Mouse (Mus musculus): Measurements from ENCODE around the gene Mei4. TPM values are rescaled to one million over a fixed set of nuclear protein-coding genes. Genes with fewer than 3 reads are reported as not detected.

Gene Mei4
- 0.90 TPM for polyA plus RNA-seq (2012; fragmentation: generic; extraction: Trizol)

- Histone ChIP-seq H3K79me2 (ENCODE audit: control insufficient read depth, insufficient read depth) (no peaks in the 10 kb centered on the region), H3ac (ENCODE audit: control insufficient read depth, insufficient read length) (no peak within 1 kb of the TSS), H3K4me3 (peak within 1 kb of the TSS; percentile 28), H3K36me3 (ENCODE audit: control insufficient read depth, insufficient read depth) (no peaks in the 10 kb centered on the region), H3K4me2 (ENCODE audit: low read depth) (peak within 1 kb of the TSS; percentile 67), H3K27me3 (ENCODE audit: control insufficient read depth, insufficient read depth, insufficient read length) (no peaks in the 10 kb centered on the region)
- TF ChIP-seq POLR2A (IDR thresholded peaks at IDR 0.05; ENCODE audit: insufficient read length, low read depth) (no peak), SRF (IDR thresholded peaks at IDR 0.05; ENCODE audit: control insufficient read depth, insufficient read length, low read depth) (no peak), TCF12 (IDR thresholded peaks at IDR 0.05; ENCODE audit: insufficient read depth, poor library complexity, severe bottlenecking) (no peak), MYOG (IDR thresholded peaks at IDR 0.05; ENCODE audit: control insufficient read depth in 1 of 3, insufficient read depth in 1 of 3, insufficient read length in 2 of 3, low read depth in 2 of 3) (no peak), MAX (IDR thresholded peaks at IDR 0.05; ENCODE audit: low read depth) (no peak), REST (IDR thresholded peaks at IDR 0.05; ENCODE audit: insufficient read depth, insufficient read length) (no peak), MYOD1 (IDR thresholded peaks at IDR 0.05; ENCODE audit: control insufficient read depth in 1 of 3, insufficient read length in 2 of 3, low read depth in 2 of 3) (no peak), E2F4 (IDR thresholded peaks at IDR 0.05; ENCODE audit: insufficient read depth) (no peak), CEBPB (IDR thresholded peaks at IDR 0.05; ENCODE audit: insufficient read depth, poor library complexity, severe bottlenecking) (no peak), USF1 (IDR thresholded peaks at IDR 0.05; ENCODE audit: low read depth) (no peak)
These were observed at the start of gene Mei4 for GRCm38 (mm10) chr9:81863181-81863887. Gene Mei4, plus strand, starts transcription at chr9:81863670.

GRCm38 (mm10) chr9:81819715-81820373, 43.6 kb upstream of the Mei4 start:
- Histone ChIP-seq H3K4me3 (no peak overlapping the region), H3K36me3 (ENCODE audit: control insufficient read depth, insufficient read depth) (no peaks in the 10 kb centered on the region), H3K79me2 (ENCODE audit: control insufficient read depth, insufficient read depth) (no peaks in the 10 kb centered on the region), H3K4me2 (ENCODE audit: low read depth) (no peak overlapping the region), H3K27me3 (ENCODE audit: control insufficient read depth, insufficient read depth, insufficient read length) (no peaks in the 10 kb centered on the region), H3ac (ENCODE audit: control insufficient read depth, insufficient read length) (no peak overlapping the region)
- no peak for TF ChIP-seq USF1 (IDR thresholded peaks at IDR 0.05; ENCODE audit: low read depth)
- TF ChIP-seq MYOD1 (IDR thresholded peaks at IDR 0.05; ENCODE audit: control insufficient read depth in 1 of 3, insufficient read length in 2 of 3, low read depth in 2 of 3), result no peak
- no peak for TF ChIP-seq TCF12 (IDR thresholded peaks at IDR 0.05; ENCODE audit: insufficient read depth, poor library complexity, severe bottlenecking)
- TF ChIP-seq CEBPB (IDR thresholded peaks at IDR 0.05; ENCODE audit: insufficient read depth, poor library complexity, severe bottlenecking), result no peak
- TF ChIP-seq MAX (IDR thresholded peaks at IDR 0.05; ENCODE audit: low read depth), result no peak
- no peak for TF ChIP-seq MYOG (IDR thresholded peaks at IDR 0.05; ENCODE audit: control insufficient read depth in 1 of 3, insufficient read depth in 1 of 3, insufficient read length in 2 of 3, low read depth in 2 of 3)
- no peak for TF ChIP-seq TCF3 (IDR thresholded peaks at IDR 0.05; ENCODE audit: insufficient read length, low read depth)
- no peak for TF ChIP-seq POLR2AphosphoS2 (IDR thresholded peaks at IDR 0.05; ENCODE audit: insufficient read length, low read depth)
- TF ChIP-seq SRF (IDR thresholded peaks at IDR 0.05; ENCODE audit: control insufficient read depth, insufficient read length, low read depth), result no peak
- TF ChIP-seq POLR2A (IDR thresholded peaks at IDR 0.05; ENCODE audit: insufficient read length, low read depth), result no peak
- TF ChIP-seq REST (IDR thresholded peaks at IDR 0.05; ENCODE audit: insufficient read depth, insufficient read length), result no peak
- no peak for TF ChIP-seq E2F4 (IDR thresholded peaks at IDR 0.05; ENCODE audit: insufficient read depth)

- Histone ChIP-seq H3ac (ENCODE audit: control insufficient read depth, insufficient read length) (no peak overlapping the region), H3K4me2 (ENCODE audit: low read depth) (no peak overlapping the region), H3K27me3 (ENCODE audit: control insufficient read depth, insufficient read depth, insufficient read length) (no peaks in the 10 kb centered on the region), H3K79me2 (ENCODE audit: control insufficient read depth, insufficient read depth) (no peaks in the 10 kb centered on the region), H3K36me3 (ENCODE audit: control insufficient read depth, insufficient read depth) (no peaks in the 10 kb centered on the region), H3K4me3 (no peak overlapping the region)
- TF ChIP-seq MYOD1 (IDR thresholded peaks at IDR 0.05; ENCODE audit: control insufficient read depth in 1 of 3, insufficient read length in 2 of 3, low read depth in 2 of 3), result no peak
- TF ChIP-seq MAX (IDR thresholded peaks at IDR 0.05; ENCODE audit: low read depth), result no peak
- no peak for TF ChIP-seq USF1 (IDR thresholded peaks at IDR 0.05; ENCODE audit: low read depth)
- TF ChIP-seq TCF3 (IDR thresholded peaks at IDR 0.05; ENCODE audit: insufficient read length, low read depth), result no peak
- TF ChIP-seq POLR2A (IDR thresholded peaks at IDR 0.05; ENCODE audit: insufficient read length, low read depth), result no peak
- TF ChIP-seq MYOG (IDR thresholded peaks at IDR 0.05; ENCODE audit: control insufficient read depth in 1 of 3, insufficient read depth in 1 of 3, insufficient read length in 2 of 3, low read depth in 2 of 3), result no peak
- TF ChIP-seq E2F4 (IDR thresholded peaks at IDR 0.05; ENCODE audit: insufficient read depth), result no peak
- TF ChIP-seq TCF12 (IDR thresholded peaks at IDR 0.05; ENCODE audit: insufficient read depth, poor library complexity, severe bottlenecking), result no peak
- TF ChIP-seq POLR2AphosphoS2 (IDR thresholded peaks at IDR 0.05; ENCODE audit: insufficient read length, low read depth), result no peak
- no peak for TF ChIP-seq CEBPB (IDR thresholded peaks at IDR 0.05; ENCODE audit: insufficient read depth, poor library complexity, severe bottlenecking)
- no peak for TF ChIP-seq REST (IDR thresholded peaks at IDR 0.05; ENCODE audit: insufficient read depth, insufficient read length)
These were observed 35.9 kb upstream of the Mei4 start for GRCm38 (mm10) chr9:81827560-81827959.

- no peak for TF ChIP-seq E2F4 (IDR thresholded peaks at IDR 0.05; ENCODE audit: insufficient read depth)
- no peak for TF ChIP-seq SRF (IDR thresholded peaks at IDR 0.05; ENCODE audit: control insufficient read depth, insufficient read length, low read depth)
- no peak for TF ChIP-seq MYOD1 (IDR thresholded peaks at IDR 0.05; ENCODE audit: control insufficient read depth in 1 of 3, insufficient read length in 2 of 3, low read depth in 2 of 3)
- TF ChIP-seq CEBPB (IDR thresholded peaks at IDR 0.05; ENCODE audit: insufficient read depth, poor library complexity, severe bottlenecking), result no peak
- TF ChIP-seq POLR2A (IDR thresholded peaks at IDR 0.05; ENCODE audit: insufficient read length, low read depth), result no peak
- no peak for TF ChIP-seq TCF12 (IDR thresholded peaks at IDR 0.05; ENCODE audit: insufficient read depth, poor library complexity, severe bottlenecking)
- TF ChIP-seq TCF3 (IDR thresholded peaks at IDR 0.05; ENCODE audit: insufficient read length, low read depth), result no peak
- TF ChIP-seq MYOG (IDR thresholded peaks at IDR 0.05; ENCODE audit: control insufficient read depth in 1 of 3, insufficient read depth in 1 of 3, insufficient read length in 2 of 3, low read depth in 2 of 3), result no peak
- TF ChIP-seq USF1 (IDR thresholded peaks at IDR 0.05; ENCODE audit: low read depth), result no peak
- no peak for TF ChIP-seq POLR2AphosphoS2 (IDR thresholded peaks at IDR 0.05; ENCODE audit: insufficient read length, low read depth)
- TF ChIP-seq MAX (IDR thresholded peaks at IDR 0.05; ENCODE audit: low read depth), result no peak
- Histone ChIP-seq H3K36me3 (ENCODE audit: control insufficient read depth, insufficient read depth) (no peaks in the 10 kb centered on the region), H3K27me3 (ENCODE audit: control insufficient read depth, insufficient read depth, insufficient read length) (no peaks in the 10 kb centered on the region), H3ac (ENCODE audit: control insufficient read depth, insufficient read length) (no peak overlapping the region), H3K4me2 (ENCODE audit: low read depth) (no peak overlapping the region), H3K4me3 (no peak overlapping the region), H3K79me2 (ENCODE audit: control insufficient read depth, insufficient read depth) (no peaks in the 10 kb centered on the region)
These were observed 29.4 kb upstream of the Mei4 start for GRCm38 (mm10) chr9:81834056-81834455.
